Mouse (Mus musculus) kidney, adult 2 months (tissue): ENCODE measurements at regions not wholly inside any gene's neighbourhood (a gene's known extent, or its start where the extent isn't known, plus 50 kb on each side); places are given as distances from the start of the nearest gene placed in this dataset.

Source experiments
- CTCF ChIP-seq: fragments of 200-500 bp; conservative IDR thresholded peaks from 2 replicates; pipeline ENCODE4 v1.5.1; 2011; ENCODE audit warnings: low read depth, mild to moderate bottlenecking, control low read depth, low read length, moderate library complexity, mixed read lengths; ENCODE audit not compliant: insufficient read depth, insufficient read length
- POLR2A ChIP-seq: fragments of 200-500 bp; IDR thresholded peaks from one replicate; pipeline ENCODE4 v1.6.1; 2011; ENCODE audit warnings: low read depth, low read length, control low read depth

DNA sequence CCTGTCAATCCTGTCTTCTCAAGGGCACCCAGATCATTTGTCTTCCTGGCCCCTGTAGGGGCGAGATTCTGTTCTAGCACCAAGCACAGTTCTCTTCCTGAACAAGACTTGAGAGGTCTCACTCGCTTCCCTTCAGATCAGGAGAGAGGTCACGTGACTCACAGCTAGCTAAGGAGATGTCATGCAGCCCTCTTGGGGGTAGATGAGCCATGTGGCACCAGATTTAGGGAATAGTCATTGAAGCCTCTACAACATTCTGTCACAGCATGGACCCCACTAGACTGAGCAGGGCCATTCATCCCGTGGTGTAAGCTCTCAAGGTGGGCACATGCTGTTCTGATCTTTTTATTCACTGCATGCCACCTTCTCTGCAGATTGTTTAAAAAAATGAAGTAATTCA, 338.2 kb downstream of the Cdh26 start:
- no peak for TF ChIP-seq CTCF
- no peak for TF ChIP-seq POLR2A
